Mouse (Mus musculus) midbrain, embryonic 13.5 days (tissue): ENCODE results near the gene Il1b. TPM values are rescaled to one million over a fixed set of nuclear protein-coding genes. Genes with fewer than 3 reads are reported as not detected.

Experiments
- ATAC-seq: fragments of 200-750 bp; cut with Nextera tagmentation; 2 replicates; pipeline ENCODE4 v1.8.0; 2017; ENCODE audit warnings: mild to moderate bottlenecking, moderate TSS enrichment, moderate library complexity
- H3K27ac ChIP-seq: fragments of 300-500 bp; sonication (generic); 2 replicates; pipeline ENCODE4 v1.5.1; 2015; ENCODE audit warnings: inconsistent platforms, mild to moderate bottlenecking, moderate library complexity
- H3K27me3 ChIP-seq: fragments of 300-500 bp; sonication (generic); 2 replicates; pipeline ENCODE4 v1.6.1; 2015; ENCODE audit warnings: mild to moderate bottlenecking, inconsistent platforms
- H3K36me3 ChIP-seq: fragments of 300-500 bp; sonication (generic); 2 replicates; pipeline ENCODE4 v1.6.1; 2015; ENCODE audit warnings: mild to moderate bottlenecking, inconsistent platforms
- H3K4me1 ChIP-seq: fragments of 300-500 bp; sonication (generic); replicated peaks from 2 replicates; pipeline ENCODE4 v1.6.1; 2015; ENCODE audit warnings: inconsistent platforms
- H3K4me2 ChIP-seq: fragments of 300-500 bp; sonication (generic); replicated peaks from 2 replicates; pipeline ENCODE4 v1.6.1; 2015; ENCODE audit warnings: moderate library complexity, mild to moderate bottlenecking, inconsistent platforms
- H3K4me3 ChIP-seq: fragments of 300-500 bp; sonication (generic); replicated peaks from 2 replicates; pipeline ENCODE4 v1.5.1; 2015; ENCODE audit warnings: mild to moderate bottlenecking, inconsistent platforms
- H3K9ac ChIP-seq: fragments of 300-500 bp; sonication (generic); replicated peaks from 2 replicates; pipeline ENCODE4 v1.6.1; 2015; ENCODE audit warnings: mild to moderate bottlenecking, inconsistent platforms
- H3K9me3 ChIP-seq: fragments of 300-500 bp; sonication (generic); 2 replicates; pipeline ENCODE4 v1.6.1; 2016; ENCODE audit warnings: mild to moderate bottlenecking, inconsistent platforms
- WGBS: fragments of 180-500 bp; shearing (Covaris S2); methylation state at CpG from one replicate; pipeline ENCODE4 v1.1.7; 2015; 5-methylcytosine and 5-hydroxymethylcytosine counted together
- polyA plus RNA-seq: library from polyadenylated mRNA; unstranded; fragments of >200 nt; fragmentation: Nextera tagmentation; extraction: Ambion mirVana; gene quantifications from 2 replicates; pipeline ENCODE4 v1.2.1, GENCODE M21; 2015

Il1b gene
- polyA plus RNA-seq, 1 experiment from 2014 or later: not detected

DNA sequence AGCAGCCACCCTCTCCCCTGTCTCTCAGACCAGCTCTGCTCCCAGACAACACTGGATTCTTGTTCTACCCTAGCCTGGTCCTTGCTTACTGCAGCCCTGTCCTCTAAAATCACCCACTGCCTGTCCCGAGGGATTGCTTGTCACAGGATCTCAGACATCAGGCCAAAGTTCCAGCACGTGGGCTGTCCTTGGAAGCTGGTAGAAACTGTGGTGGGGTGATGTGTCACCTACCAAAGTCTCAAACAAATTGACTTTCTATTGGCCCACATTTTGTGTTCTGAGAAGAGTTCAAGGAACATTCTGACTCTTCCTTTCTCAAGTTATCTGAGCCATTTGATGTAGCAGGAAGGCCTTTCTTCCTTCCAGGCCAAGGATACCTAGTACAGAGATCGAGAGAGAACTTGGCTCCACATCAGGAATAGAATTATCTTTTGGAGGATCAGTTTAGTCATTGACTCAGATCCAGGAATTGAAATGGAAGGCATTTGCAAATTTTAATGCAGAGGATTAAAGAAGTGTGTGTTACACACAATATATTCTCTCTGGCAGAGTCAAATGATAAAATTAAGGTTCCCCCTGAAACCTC, 9.9 kb downstream of the Il1b start:
- no peak overlapping the region for H3K4me2 ChIP-seq
- ATAC-seq: no peak
- WGBS: 81% methylated on average over 3 of the region's 3 CpGs

DNA sequence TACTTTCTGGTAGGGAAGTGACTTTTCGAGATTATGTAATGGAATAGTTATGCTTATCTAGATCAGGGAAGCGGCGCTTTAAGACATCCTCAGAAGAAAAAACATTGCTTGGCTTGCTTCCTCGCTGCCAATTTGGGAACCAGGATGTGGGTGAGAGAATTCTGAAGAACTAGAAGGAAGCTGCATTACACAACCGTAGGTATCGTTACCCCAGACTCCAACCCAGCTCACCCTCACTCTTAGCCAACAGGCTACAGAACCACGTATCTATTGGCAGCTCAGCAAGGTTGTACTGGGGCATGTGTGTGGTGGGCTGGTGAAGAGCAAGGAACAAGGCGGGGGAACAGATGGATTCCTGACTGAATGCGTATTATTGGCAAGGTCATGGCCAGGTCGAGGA, 10.7 kb downstream of the Il1b start:
- Histone ChIP-seq H3K4me2 (no peak overlapping the region), H3K4me3 (no peak overlapping the region), H3K27me3 (no peaks in the 10 kb centered on the region), H3K27ac (no peak overlapping the region), H3K9ac (no peak overlapping the region), H3K36me3 (no peaks in the 10 kb centered on the region), H3K4me1 (no peaks in the 10 kb centered on the region), H3K9me3 (no peaks in the 10 kb centered on the region)
- WGBS: 89% methylated on average over 10 of the region's 10 CpGs
- ATAC-seq: no peak

More for the DNA sequence above, 9.9 kb downstream of the Il1b start:
- H3K4me3 ChIP-seq: no peak overlapping the region
- H3K27ac ChIP-seq: no peak overlapping the region
- no peaks in the 10 kb centered on the region for H3K36me3 ChIP-seq
- H3K27me3 ChIP-seq: no peaks in the 10 kb centered on the region
- H3K9ac ChIP-seq: no peak overlapping the region
- no peaks in the 10 kb centered on the region for H3K4me1 ChIP-seq
- H3K9me3 ChIP-seq: no peaks in the 10 kb centered on the region

DNA sequence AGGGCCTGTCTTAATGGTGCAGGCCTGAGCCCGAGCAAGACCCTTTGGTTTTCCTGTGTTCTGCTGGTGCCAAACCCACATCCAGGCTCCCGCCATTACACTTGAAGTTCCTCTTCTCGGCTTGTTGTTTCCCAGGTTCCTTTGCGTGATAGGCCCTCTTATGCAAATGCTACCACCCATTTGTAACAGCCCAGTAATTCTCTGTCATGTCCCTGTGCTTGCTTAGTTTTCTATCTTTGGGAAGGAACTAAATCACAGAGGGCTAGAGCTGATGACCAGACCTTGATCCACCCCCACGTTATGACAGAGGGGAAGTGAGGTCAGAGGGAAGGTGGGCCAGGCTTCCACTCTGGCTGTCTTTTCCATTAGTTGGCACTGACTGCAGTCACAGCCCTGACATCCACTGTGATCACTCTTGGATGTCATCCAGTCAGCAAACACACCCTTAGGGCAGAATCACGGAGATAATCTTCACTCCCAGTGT, 32.8 kb downstream of the Il1b start:
- 90% methylated on average over 6 of the region's 6 CpGs for WGBS
- Histone ChIP-seq H3K36me3 (no peaks in the 10 kb centered on the region), H3K4me2 (no peak overlapping the region), H3K27ac (no peak overlapping the region), H3K27me3 (no peaks in the 10 kb centered on the region), H3K9ac (no peak overlapping the region), H3K4me1 (peaks cover 4% of the 10 kb centered on the region; the same call in 1 of the 2 replicates), H3K4me3 (no peak overlapping the region), H3K9me3 (peaks cover 4% of the 10 kb centered on the region; the same call in 1 of the 2 replicates)
- no peak for ATAC-seq

DNA sequence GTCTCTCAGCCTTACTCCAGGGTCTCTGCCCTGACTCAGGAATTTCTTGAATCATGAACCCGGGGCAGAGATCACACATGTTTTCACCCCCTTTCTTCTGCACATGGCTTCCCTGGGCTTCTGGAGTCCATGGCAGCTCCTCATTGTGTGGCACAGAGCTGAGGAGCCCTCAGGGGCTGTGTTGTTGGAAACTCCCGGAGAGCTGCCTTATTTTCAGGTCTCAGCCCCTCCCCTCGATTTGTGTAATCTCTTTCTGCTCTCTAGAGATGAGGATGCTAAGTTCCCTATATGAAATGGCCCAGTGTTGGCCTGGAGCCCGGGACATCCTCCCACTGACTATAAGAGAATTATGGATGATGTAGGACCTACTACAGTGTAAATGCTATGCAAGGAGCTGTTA, 37.5 kb downstream of the Il1b start:
- 55% methylated on average over 4 of the region's 4 CpGs for WGBS
- no peaks in the 10 kb centered on the region for H3K27me3 ChIP-seq
- H3K4me2 ChIP-seq: no peak overlapping the region
- H3K27ac ChIP-seq: no peak overlapping the region
- no peaks in the 10 kb centered on the region for H3K36me3 ChIP-seq
- no peak overlapping the region for H3K9ac ChIP-seq
- no peak overlapping the region for H3K4me3 ChIP-seq
- no peaks in the 10 kb centered on the region for H3K9me3 ChIP-seq
- ATAC-seq: no peak
- peaks cover 4% of the 10 kb centered on the region; the same call in 1 of the 2 replicates for H3K4me1 ChIP-seq

DNA sequence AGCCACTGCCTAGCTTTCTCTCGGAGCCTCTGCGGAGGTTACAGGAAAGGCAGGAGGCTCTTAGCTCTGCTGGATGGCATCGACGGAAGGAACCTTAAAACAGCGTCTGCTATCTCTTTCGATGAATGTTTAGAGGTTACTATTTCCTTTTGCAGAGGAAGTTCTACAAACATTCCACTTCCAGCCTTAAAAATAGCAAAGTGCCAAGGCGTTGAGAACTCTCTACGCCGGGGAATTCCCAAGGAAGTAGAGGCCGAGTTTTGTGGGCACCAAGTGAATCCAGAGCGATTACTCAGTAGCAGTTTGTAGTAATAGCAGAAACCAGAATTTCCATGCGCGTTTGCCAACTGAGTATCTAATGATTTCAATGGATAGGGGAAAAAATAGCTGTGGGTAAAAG, 40.4 kb downstream of the Il1b start:
- no peak for ATAC-seq
- Histone ChIP-seq H3K4me3 (no peak overlapping the region), H3K4me1 (peaks cover 4% of the 10 kb centered on the region; the same call in 1 of the 2 replicates), H3K27ac (no peak overlapping the region), H3K9ac (no peak overlapping the region), H3K9me3 (no peaks in the 10 kb centered on the region), H3K4me2 (no peak overlapping the region), H3K36me3 (no peaks in the 10 kb centered on the region), H3K27me3 (no peaks in the 10 kb centered on the region)
- 90% methylated on average over 13 of the region's 13 CpGs for WGBS

DNA sequence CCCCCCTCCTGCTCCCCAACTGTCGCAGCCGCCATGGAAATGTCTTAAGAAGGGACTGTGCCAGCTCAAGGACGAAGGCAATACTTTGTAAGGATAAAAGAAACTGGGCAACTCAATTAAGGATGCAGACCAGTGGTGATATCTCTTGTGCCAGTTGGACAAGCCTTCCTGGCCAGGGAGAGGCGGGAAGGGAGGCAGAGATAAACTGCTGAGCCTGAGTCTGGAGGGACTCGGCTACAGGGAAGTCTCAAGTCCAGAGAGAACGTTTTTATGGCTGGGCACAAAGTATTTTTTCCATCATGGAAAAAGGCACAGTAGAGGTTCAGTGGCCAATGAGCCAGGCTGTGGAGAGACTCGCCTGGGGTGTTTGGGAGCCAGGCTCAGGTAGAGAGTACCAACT, 40.9 kb downstream of the Il1b start:
- H3K27ac ChIP-seq: no peak overlapping the region
- no peaks in the 10 kb centered on the region for H3K9me3 ChIP-seq
- no peak overlapping the region for H3K4me3 ChIP-seq
- 75% methylated on average over 7 of the region's 7 CpGs for WGBS
- ATAC-seq: no peak
- H3K27me3 ChIP-seq: no peaks in the 10 kb centered on the region
- H3K36me3 ChIP-seq: no peaks in the 10 kb centered on the region
- peaks cover 4% of the 10 kb centered on the region; the same call in 1 of the 2 replicates for H3K4me1 ChIP-seq
- no peak overlapping the region for H3K4me2 ChIP-seq
- H3K9ac ChIP-seq: no peak overlapping the region

DNA sequence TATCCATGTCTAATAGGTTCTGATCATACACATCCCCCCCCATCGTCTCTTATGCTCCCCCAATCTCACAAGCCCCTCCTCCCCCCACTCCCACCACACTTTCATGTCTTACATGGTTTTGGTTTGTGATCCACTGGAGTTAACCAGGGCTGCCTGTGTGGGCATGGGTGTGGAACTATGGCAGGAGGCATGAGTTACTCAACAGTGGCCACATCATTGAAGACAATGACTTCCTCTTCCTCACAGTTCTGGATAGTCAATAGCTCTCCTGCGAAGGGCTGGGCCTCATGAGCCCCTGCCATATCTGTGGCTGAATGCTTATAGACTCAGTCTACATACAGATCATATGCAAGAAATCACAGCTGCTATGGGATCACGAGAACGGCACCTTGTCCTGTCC, 42.7 kb downstream of the Il1b start:
- Histone ChIP-seq H3K27ac (no peak overlapping the region), H3K9ac (no peak overlapping the region), H3K4me3 (no peak overlapping the region), H3K27me3 (no peaks in the 10 kb centered on the region), H3K4me2 (no peak overlapping the region), H3K36me3 (no peaks in the 10 kb centered on the region), H3K4me1 (no peaks in the 10 kb centered on the region), H3K9me3 (no peaks in the 10 kb centered on the region)
- no peak for ATAC-seq
- WGBS: 84% methylated on average over 4 of the region's 4 CpGs

DNA sequence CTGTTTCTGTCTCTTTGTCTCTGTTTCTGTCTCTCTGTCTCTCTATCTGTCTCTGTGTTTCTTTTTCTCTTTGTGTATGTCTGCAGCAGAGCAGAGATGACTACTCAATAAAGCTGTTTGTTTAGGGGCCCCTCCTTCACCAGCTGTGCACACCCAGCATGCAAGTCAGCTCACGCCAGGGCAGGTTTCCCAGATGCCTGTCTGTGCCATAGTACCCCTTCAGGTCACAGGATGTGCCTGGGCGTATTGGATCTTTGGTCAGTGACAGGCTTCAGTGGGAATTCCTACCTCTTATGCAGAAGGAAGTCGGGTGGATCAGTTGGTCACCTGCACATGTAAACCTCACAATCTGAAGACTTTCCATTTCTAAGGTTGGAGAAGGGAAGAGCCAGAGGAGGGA, 46.7 kb downstream of the Il1b start:
- no peaks in the 10 kb centered on the region for H3K27me3 ChIP-seq
- no peaks in the 10 kb centered on the region for H3K36me3 ChIP-seq
- no peak for ATAC-seq
- WGBS: 79% methylated on average over 3 of the region's 3 CpGs
- no peak overlapping the region for H3K27ac ChIP-seq
- H3K9me3 ChIP-seq: no peaks in the 10 kb centered on the region
- no peak overlapping the region for H3K9ac ChIP-seq
- no peak overlapping the region for H3K4me3 ChIP-seq
- H3K4me2 ChIP-seq: no peak overlapping the region
- no peaks in the 10 kb centered on the region for H3K4me1 ChIP-seq

DNA sequence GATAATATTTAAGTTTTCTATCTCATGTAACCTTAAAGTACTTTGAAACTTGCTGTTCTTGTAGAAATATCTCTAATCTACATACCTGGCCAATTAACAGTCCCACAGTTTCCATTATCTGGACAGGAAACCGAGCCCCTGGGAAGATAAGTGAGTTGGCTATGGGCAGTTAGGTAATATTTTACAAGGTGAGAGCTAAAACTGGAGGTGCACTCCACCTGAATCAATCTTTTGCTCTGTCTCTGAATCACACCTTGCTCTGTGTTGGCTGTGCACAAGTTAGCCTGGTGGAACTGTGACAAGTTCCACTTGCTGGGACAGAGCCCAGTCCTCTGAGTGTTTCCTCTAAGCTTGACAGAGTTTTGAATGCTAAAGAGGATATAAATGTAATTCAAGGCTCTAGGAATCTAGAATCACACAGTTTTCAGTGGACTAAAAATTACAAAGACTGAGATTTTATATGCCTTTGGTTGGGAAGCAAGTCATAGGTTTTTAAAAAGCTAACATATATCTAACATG, 48.8 kb downstream of the Il1b start:
- WGBS: 68% methylated on average over 1 of the region's 1 CpGs
- no peaks in the 10 kb centered on the region for H3K4me1 ChIP-seq
- no peaks in the 10 kb centered on the region for H3K36me3 ChIP-seq
- H3K4me3 ChIP-seq: no peak overlapping the region
- no peaks in the 10 kb centered on the region for H3K27me3 ChIP-seq
- no peak for ATAC-seq
- no peaks in the 10 kb centered on the region for H3K9me3 ChIP-seq
- H3K9ac ChIP-seq: no peak overlapping the region
- H3K27ac ChIP-seq: no peak overlapping the region
- no peak overlapping the region for H3K4me2 ChIP-seq

DNA sequence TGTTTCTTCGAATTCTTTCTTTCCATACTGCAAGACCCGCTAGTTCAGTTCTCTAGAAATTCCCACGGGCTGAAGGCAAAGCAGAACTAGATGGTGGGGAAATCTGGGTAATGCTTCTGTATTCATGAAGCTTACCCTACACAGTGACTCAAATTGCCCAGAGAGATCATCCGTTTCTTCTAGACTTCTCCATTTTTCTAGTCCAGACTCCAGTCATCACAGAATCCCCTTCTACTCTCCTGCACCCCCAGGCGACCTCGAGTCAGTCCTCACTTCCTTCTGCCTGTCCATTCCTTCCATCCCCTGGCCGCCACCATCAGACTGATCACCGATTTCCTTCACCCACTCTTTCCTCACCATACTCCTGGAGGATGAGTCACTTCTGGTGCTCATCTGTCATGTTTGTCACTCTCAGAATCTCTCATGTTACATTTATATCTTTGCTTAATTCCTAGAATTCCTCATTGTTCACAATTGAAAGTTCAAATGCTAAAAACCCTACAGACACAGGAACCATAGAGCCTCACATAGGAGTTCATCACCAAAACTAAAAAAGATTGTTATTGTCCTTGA, 50.8 kb downstream of the Il1b start:
- H3K4me3 ChIP-seq: no peak overlapping the region
- 85% methylated on average over 8 of the region's 8 CpGs for WGBS
- no peak overlapping the region for H3K4me2 ChIP-seq
- H3K36me3 ChIP-seq: no peaks in the 10 kb centered on the region
- H3K4me1 ChIP-seq: no peaks in the 10 kb centered on the region
- no peak for ATAC-seq
- H3K9ac ChIP-seq: no peak overlapping the region
- no peak overlapping the region for H3K27ac ChIP-seq
- H3K9me3 ChIP-seq: no peaks in the 10 kb centered on the region
- no peaks in the 10 kb centered on the region for H3K27me3 ChIP-seq

DNA sequence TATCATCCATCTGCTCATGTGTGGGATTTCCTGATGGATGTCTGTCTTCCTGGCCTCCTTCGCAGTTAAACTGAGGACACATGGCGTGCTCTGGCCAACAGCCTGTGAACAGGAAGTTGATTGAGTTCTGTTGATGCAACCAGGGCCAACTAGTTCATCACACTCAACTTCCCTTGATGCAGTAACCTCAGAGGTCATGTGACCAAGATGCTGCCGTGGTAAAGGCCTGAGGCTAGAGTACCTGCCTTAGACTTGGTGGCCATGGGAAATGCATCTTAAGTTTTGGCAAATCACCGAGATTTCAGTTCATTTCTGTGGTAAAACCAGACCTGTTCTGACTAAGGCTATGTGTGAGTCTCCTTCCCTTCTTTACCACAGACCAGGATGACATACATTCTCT, 55.1 kb downstream of the Il1b start:
- Histone ChIP-seq H3K4me1 (no peaks in the 10 kb centered on the region), H3K9ac (no peak overlapping the region), H3K36me3 (no peaks in the 10 kb centered on the region), H3K27ac (no peak overlapping the region), H3K4me2 (no peak overlapping the region), H3K9me3 (no peaks in the 10 kb centered on the region), H3K4me3 (no peak overlapping the region), H3K27me3 (no peaks in the 10 kb centered on the region)
- WGBS: 91% methylated on average over 4 of the region's 4 CpGs
- no peak for ATAC-seq

DNA sequence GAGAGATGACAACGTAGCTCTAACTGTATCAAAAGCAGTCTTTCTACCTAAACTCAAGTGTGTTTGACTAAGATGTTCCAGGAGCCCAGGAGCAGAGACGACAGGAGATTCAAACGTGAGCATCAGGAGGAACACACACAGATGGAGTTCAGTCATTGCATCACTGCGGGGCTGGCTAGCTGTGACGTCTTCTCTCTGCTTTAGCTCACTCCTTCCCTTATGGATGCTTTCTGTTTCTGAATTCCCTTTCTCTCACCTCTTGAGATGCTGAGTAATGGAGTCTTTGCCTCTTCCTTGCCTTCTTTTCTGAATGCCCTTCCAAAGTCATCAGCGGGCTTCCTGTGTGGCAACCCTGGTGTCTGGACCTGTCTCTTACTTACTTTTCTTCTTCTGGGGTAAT, 56.1 kb downstream of the Il1b start:
- Histone ChIP-seq H3K9me3 (no peaks in the 10 kb centered on the region), H3K27me3 (no peaks in the 10 kb centered on the region), H3K4me3 (no peak overlapping the region), H3K4me2 (no peak overlapping the region), H3K36me3 (no peaks in the 10 kb centered on the region), H3K9ac (no peak overlapping the region), H3K4me1 (no peaks in the 10 kb centered on the region), H3K27ac (no peak overlapping the region)
- no peak for ATAC-seq
- 80% methylated on average over 6 of the region's 6 CpGs for WGBS
